Mouse (Mus musculus) mouse embryonic stem cell (cell line): Measurements from ENCODE around the gene Ube2m.

Experiments used
- in situ Hi-C, 2 experiments: fragments of 300-500 bp; cut with MboI; formaldehyde crosslinking; loops; 1 replicate in 1 of 2; 3 replicates in 1 of 2; pipeline ENCODE4 v1.14.3; 2019 to 2020; ENCODE audit warnings: low sequenced_read_pairs in 2 of 2, low pct_unique_long_range_greater_than_20kb in 1 of 2, mixed read lengths in 1 of 2; ENCODE audit not compliant: unreplicated experiment in 1 of 2

Ube2m gene

GRCm38 (mm10) chr7:13010005-13010908 is 27.8 kb downstream of the Ube2m start, which contains the start of gene Zbtb45:
Gene Zbtb45 (minus strand): TSS chr7:13010034.
- in situ Hi-C loops, result no loop called here

GRCm38 (mm10) chr7:13009143-13010004 is 28.7 kb downstream of the Ube2m start:
- in situ Hi-C loops, result loop anchor here in 1 of 2 experiments (5.0 kb wide), 1 partner anchor 33 kb away; no protein-coding TSS in a partner anchor

GRCm38 (mm10) chr7:13007341-13008092 is 30.6 kb downstream of the Ube2m start:
- in situ Hi-C loops, result loop anchor here in 1 of 2 experiments (5.0 kb wide), 1 partner anchor 35 kb away; no protein-coding TSS in a partner anchor

DNA sequence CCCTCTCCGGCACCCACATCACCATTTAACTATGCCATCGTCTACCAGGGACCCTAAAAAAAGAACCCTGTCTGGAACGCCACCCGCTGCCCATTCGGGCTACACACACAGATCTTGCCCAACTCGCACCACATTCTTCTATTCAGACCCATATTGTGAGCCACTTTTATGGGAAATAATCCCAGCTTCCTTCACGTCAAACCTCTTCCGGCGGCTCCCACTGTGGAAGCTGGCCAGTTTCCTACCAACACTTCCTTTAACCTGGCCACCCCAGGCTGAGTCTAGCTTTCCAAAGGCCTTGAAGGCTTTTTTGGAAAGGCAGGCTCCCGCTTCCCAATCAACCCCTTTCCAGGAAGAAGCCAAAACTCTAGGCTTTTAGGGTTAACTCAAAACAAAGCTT is 31.5 kb downstream of the Ube2m start:
- in situ Hi-C loops, result loop anchor here in 1 of 2 experiments (5.0 kb wide), 1 partner anchor 36 kb away; no protein-coding TSS in a partner anchor

GRCm38 (mm10) chr7:13006011-13006410 is 32.1 kb downstream of the Ube2m start:
- in situ Hi-C loops, result loop anchor here in 1 of 2 experiments (5.0 kb wide), 1 partner anchor 36 kb away; no protein-coding TSS in a partner anchor

DNA sequence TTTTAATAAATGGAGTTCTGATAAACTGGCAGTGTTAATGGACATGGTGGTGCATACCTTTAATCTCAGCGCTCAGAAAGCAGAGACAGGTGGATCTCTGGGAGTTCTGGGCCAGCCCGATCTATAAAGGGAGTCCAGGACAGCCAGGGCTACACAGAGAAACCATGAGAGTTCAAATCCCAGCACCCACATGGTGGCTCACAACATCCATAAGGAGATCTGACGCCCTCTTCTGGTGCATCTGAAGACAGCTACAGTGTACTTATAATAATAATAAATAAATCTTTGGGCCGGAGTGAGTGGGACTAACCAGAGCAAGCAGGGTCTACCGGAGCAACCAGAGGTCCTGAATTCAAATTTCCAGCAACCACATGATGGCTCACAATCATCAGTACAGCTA is 34.7 kb downstream of the Ube2m start:
- in situ Hi-C loops, result loop anchor here in 1 of 2 experiments (5.0 kb wide), 1 partner anchor 34 kb away; the partner anchor contains the start of gene Ube2m

GRCm38 (mm10) chr7:13001584-13001983 is 36.5 kb downstream of the Ube2m start:
- in situ Hi-C loops, result loop anchor here in 1 of 2 experiments (5.0 kb wide), 1 partner anchor 36 kb away; the partner anchor contains the start of gene Ube2m

DNA sequence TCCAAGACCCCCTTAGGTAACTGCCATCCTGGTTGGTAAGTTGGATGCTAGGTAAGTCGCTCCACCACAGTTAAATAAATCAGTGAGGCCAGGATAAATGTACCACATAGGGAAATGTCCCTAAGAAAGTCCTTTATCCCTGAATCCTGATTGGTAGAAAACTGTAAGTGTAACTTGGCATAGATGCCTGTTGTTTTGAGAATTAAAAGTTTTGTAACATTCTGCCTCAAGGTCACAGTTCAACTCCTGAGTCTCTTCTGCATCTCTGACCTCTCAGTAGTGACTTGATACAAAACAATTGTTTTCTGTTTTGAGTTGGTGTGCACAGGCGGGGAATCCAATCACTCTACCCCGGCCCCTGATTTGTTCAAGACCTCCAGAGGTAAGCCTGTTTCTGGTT is 39.2 kb downstream of the Ube2m start, which contains the start of gene Trim28:
Gene Trim28 (plus strand): TSS at position 264 of the 400 bp plus-strand sequence.
- in situ Hi-C loops, result no loop called here

- in situ Hi-C loops, result no loop called here
Measured at GRCm38 (mm10) chr7:12998053-12998452, 40.0 kb downstream of the Ube2m start, which contains the start of gene Slc27a5. Gene Slc27a5 (minus strand): TSS chr7:12998192.

- in situ Hi-C loops, result no loop called here
Measured at GRCm38 (mm10) chr7:12997230-12997629, 40.8 kb downstream of the Ube2m start.

DNA sequence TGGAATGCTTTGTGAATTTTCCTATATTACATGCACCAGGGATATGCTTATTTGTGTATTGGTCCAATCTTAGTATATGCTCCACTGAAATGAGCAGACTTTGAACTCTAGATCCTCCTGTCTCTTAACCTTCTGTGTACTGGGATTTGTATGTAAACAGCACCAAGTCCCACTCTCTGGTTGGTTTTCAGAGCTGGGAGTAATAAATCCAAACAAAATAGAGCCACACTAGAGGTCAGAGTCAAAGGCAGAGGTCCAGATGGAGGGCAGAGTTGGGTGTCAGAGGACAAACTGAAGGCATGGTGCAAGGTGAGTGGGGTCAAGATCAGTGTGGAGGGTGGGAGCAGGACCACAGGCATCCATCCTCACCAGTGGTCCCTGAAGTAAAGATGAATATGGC is 42.2 kb downstream of the Ube2m start:
- in situ Hi-C loops, result no loop called here

GRCm38 (mm10) chr7:12993148-12993547 is 44.9 kb downstream of the Ube2m start:
- in situ Hi-C loops, result no loop called here

GRCm38 (mm10) chr7:12992222-12992621 is 45.9 kb downstream of the Ube2m start:
- in situ Hi-C loops, result no loop called here

DNA sequence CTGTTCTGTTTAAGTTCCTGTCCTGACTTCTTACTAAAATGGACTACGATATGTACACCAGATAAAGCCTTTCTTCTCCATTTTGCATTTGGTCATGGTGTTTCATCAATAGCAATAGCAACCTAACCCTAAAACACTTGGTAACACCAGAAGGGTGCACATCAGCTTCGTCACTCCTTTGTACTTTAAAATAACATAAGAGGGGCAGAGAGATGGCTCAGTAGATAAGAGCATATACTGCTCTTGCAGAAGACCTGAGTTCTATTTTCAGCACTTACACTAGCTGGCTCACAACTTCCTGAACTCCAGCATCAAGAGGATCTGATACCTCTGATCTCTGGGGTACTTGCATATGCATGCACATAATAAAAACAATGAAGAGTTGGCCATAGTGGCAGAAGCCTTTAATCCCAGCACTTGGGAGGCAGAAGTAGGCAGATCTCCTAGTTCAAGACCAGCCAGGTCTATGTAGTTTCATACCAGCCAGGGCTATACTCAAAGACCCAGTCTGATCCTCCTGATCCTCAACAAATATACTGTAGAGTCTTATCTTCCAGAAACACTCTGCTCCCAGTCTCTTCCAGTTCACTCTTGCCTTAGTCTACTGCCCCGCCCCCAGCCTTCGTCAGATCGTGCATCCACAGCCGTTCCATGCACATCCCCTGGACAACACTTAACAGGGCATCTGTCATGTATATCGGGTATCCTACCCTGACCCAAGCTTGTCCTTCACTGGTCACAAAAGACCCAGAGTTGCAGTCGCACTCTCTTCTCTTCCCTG is 50.5 kb downstream of the Ube2m start:
- in situ Hi-C loops, result no loop called here

DNA sequence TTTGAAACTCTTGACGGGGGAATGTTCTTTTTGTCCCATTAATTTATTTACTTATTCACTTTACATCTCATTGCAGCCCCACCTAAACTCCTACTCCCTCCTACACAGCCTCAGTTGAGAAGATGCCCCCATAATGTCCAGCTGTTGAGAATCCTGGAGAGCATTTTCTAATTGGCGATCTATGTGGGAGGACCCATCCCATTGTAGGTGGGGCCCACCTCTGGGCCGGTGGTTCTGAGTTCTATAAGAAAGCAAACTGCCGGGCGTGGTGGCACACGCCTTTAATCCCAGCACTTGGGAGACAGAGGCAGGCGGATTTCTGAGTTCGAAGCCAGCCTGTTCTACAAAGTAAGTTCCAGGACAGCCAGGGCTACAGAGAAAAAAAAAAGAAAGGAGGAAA is 51.2 kb downstream of the Ube2m start:
- in situ Hi-C loops, result no loop called here

GRCm38 (mm10) chr7:12985724-12986123 is 52.4 kb downstream of the Ube2m start:
- in situ Hi-C loops, result no loop called here
